Mouse (Mus musculus) forebrain, embryonic 16.5 days (tissue): ENCODE data around the gene Glmn. TPM values are rescaled to one million over a fixed set of nuclear protein-coding genes. Genes with fewer than 3 reads are reported as not detected.

Experiments used
- ATAC-seq: fragments of 200-750 bp; cut with Nextera tagmentation; 2 replicates; pipeline ENCODE4 v1.8.0; 2017; ENCODE audit warnings: mild to moderate bottlenecking, moderate library complexity
- H3K27ac ChIP-seq: fragments of 300-500 bp; sonication (generic); 2 replicates; pipeline ENCODE4 v1.5.1; 2014; ENCODE audit warnings: low read length, control low read depth
- H3K27me3 ChIP-seq: fragments of 300-500 bp; sonication (generic); replicated peaks from 2 replicates; pipeline ENCODE4 v1.6.1; 2014; ENCODE audit warnings: low read length; ENCODE audit not compliant: control insufficient read depth, insufficient read depth
- H3K36me3 ChIP-seq: fragments of 300-500 bp; sonication (generic); 2 replicates; pipeline ENCODE4 v1.6.1; 2014; ENCODE audit not compliant: control insufficient read depth, insufficient read depth
- H3K4me1 ChIP-seq: fragments of 300-500 bp; sonication (generic); replicated peaks from 2 replicates; pipeline ENCODE4 v1.6.1; 2014; ENCODE audit warnings: low read length; ENCODE audit not compliant: control insufficient read depth, insufficient read depth
- H3K4me2 ChIP-seq: fragments of 300-500 bp; sonication (generic); 2 replicates; pipeline ENCODE4 v1.6.1; 2014; ENCODE audit warnings: mild to moderate bottlenecking, low read length, control low read depth
- H3K4me3 ChIP-seq: fragments of 300-500 bp; sonication (generic); replicated peaks from 2 replicates; pipeline ENCODE4 v1.5.1; 2014; ENCODE audit warnings: mild to moderate bottlenecking, low read length, control low read depth
- H3K9ac ChIP-seq: fragments of 300-500 bp; sonication (generic); replicated peaks from 2 replicates; pipeline ENCODE4 v1.6.1; 2014; ENCODE audit warnings: low read depth, low read length, control low read depth
- H3K9me3 ChIP-seq: fragments of 300-500 bp; sonication (generic); 2 replicates; pipeline ENCODE4 v1.6.1; 2016; ENCODE audit warnings: low read length; ENCODE audit not compliant: control insufficient read depth
- WGBS: fragments of 180-500 bp; shearing (Covaris S2); extraction: QIAGEN DNeasy Blood & Tissue Kit; methylation state at CpG from one replicate; pipeline ENCODE4 v1.1.7; 2014; 5-methylcytosine and 5-hydroxymethylcytosine counted together
- polyA plus RNA-seq: library from polyadenylated mRNA; unstranded; fragments of >200 nt; fragmentation: Nextera tagmentation; extraction: Ambion mirVana; gene quantifications from 2 replicates; pipeline ENCODE4 v1.2.1, GENCODE M21; 2015

Gene Glmn
- polyA plus RNA-seq, 1 experiment from 2014 or later, result 34.1 TPM

DNA sequence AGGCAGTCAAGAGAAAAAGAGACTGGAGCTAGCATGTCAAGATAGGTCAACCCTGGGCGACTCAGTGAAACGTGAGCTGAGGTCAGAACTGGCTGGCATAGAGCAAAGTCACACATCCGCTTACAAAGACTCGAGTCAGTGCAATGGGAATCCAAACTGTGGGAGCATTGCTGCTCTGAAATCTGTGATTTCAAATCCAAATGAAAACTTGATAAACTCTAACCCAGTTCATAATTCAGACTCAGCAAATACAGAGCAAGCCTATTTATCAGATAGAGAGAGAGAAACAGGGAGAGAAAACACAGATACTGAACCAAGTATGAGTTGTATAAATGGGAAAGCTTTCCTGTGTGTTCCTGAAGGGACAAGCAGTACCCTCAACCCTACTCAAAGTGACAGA lies 90.4 kb downstream of the Glmn start, which contains the start of gene Gm42669:
Gene Gm42669, plus strand, starts transcription at position 301 of the 400 bp plus-strand sequence.
- 88% methylated on average over 4 of the region's 4 CpGs for WGBS
- peaks cover 20% of the 10 kb centered on the region for H3K36me3 ChIP-seq
- no peak for ATAC-seq
- H3K27me3 ChIP-seq, result no peaks in the 10 kb centered on the region
- no peak within 1 kb of the TSS for H3K4me3 ChIP-seq
- H3K27ac ChIP-seq, result no peak within 1 kb of the TSS
- no peak within 1 kb of the TSS for H3K9ac ChIP-seq
- no peak within 1 kb of the TSS for H3K4me2 ChIP-seq
- no peaks in the 10 kb centered on the region for H3K9me3 ChIP-seq
- H3K4me1 ChIP-seq, result no peaks in the 10 kb centered on the region

DNA sequence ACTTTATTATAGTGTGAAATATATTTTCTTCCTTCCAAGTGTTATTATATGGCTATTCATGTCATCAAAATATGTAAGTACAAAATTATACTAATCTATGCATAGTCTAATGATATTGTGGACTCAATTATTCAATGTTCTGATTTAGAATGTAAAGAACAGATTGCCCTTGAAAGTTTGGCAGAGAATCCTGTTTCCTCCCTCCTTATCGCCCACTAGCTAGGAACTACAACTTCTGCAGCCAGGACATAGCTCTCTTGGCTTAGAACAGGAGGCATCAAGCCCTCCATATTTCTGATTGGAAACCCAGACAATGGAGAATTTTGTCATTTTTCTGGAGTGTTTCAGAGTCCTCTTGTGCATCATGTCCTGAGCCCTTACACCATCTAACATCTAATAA lies 96.9 kb downstream of the Glmn start:
- no peak for ATAC-seq
- Histone ChIP-seq H3K27me3 (no peaks in the 10 kb centered on the region), H3K36me3 (peaks cover 11% of the 10 kb centered on the region), H3K9me3 (no peaks in the 10 kb centered on the region), H3K4me3 (no peak overlapping the region), H3K4me2 (0 out of 2 replicates have a peak overlapping the region, but pooled peaks have one; percentile 6), H3K9ac (no peak overlapping the region), H3K4me1 (peaks cover 34% of the 10 kb centered on the region), H3K27ac (peak overlapping the region; percentile 43)
- 36% methylated on average over 1 of the region's 1 CpGs for WGBS

DNA sequence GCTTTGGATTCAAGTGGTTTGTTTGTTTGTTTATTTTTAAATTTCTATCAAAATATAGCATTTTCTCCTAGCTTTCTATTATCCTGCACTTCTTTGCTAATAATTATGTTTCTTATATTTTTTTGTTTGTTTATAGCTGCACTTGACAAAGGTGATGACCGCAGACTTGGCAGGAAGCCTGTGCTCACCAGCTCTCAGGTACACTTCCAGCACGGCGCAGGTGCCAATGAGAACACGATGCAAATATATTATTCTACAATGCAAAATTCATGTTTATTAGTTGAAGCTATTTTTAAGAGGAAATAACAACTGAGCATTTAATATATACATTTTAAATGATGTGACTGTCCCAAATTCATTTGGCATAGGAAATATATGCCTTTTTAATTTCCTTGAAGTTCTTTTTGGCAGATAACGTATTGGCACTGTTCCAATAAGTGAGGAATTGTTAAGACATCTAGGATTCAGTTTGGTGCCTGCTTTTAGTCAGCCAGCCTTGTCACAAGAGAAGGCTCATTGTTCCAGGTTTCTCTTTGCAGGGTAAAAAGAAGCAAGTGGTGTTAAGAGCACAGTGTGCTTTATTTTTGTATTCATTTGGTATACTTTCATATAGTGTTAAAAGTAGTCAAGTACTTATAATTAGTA lies 97.7 kb downstream of the Glmn start:
- H3K4me3 ChIP-seq, result no peak overlapping the region; the same call in 1 of the 2 replicates
- no peaks in the 10 kb centered on the region for H3K9me3 ChIP-seq
- H3K9ac ChIP-seq, result no peak overlapping the region
- ATAC-seq, result no peak
- 56% methylated on average over 5 of the region's 5 CpGs for WGBS
- peak overlapping the region; percentile 26; the same call in 1 of the 2 replicates for H3K27ac ChIP-seq
- H3K4me1 ChIP-seq, result peaks cover 34% of the 10 kb centered on the region
- H3K4me2 ChIP-seq, result peak overlapping the region; percentile 33
- H3K36me3 ChIP-seq, result peaks cover 6% of the 10 kb centered on the region
- H3K27me3 ChIP-seq, result no peaks in the 10 kb centered on the region

Other genes with a start within 250 kb of the Glmn start
- gene Ephx4, start 195.2 kb downstream of the Glmn start, polyA plus RNA-seq, result 8.0 and 10.5 TPM in 2 replicates
- not detected in 2 replicates for gene Lpcat2b, start 166.3 kb downstream of the Glmn start, polyA plus RNA-seq
- 31.5 and 34.4 TPM in 2 replicates for gene Btbd8, start 159.9 kb downstream of the Glmn start, polyA plus RNA-seq
- gene Gm42669, start 90.3 kb downstream of the Glmn start, polyA plus RNA-seq, result 0.32 and 0.68 TPM in 2 replicates
- gene 1700028K03Rik, start 63.2 kb downstream of the Glmn start, polyA plus RNA-seq, result 0.22 and 0.25 TPM in 2 replicates
- 22.2 and 24.8 TPM in 2 replicates for gene Rpap2, start 515 bp downstream of the Glmn start, polyA plus RNA-seq
- not detected in 2 replicates for gene Gfi1, start 128.1 kb upstream of the Glmn start, polyA plus RNA-seq
- 0.13 TPM in 1 of 2 replicates, not detected in the other for gene Ube2d2b, start 232.2 kb upstream of the Glmn start, polyA plus RNA-seq